Mouse (Mus musculus) kidney, adult 2 months (tissue): ENCODE measurements at regions not wholly inside any gene's neighbourhood (a gene's known extent, or its start where the extent isn't known, plus 50 kb on each side); places are given as distances from the start of the nearest gene placed in this dataset.

Source experiments
- CTCF ChIP-seq: fragments of 200-500 bp; conservative IDR thresholded peaks from 2 replicates; pipeline ENCODE4 v1.5.1; 2011; ENCODE audit warnings: low read depth, mild to moderate bottlenecking, control low read depth, low read length, moderate library complexity, mixed read lengths; ENCODE audit not compliant: insufficient read depth, insufficient read length
- POLR2A ChIP-seq: fragments of 200-500 bp; IDR thresholded peaks from one replicate; pipeline ENCODE4 v1.6.1; 2011; ENCODE audit warnings: low read depth, low read length, control low read depth

- TF ChIP-seq POLR2A (no peak), CTCF (no peak)
These were observed 383.4 kb upstream of the Prkcq start for GRCm38 (mm10) chr2:10788509-10788908.
